Mouse (Mus musculus) mature B cell (primary cell): ENCODE measurements around the gene Olfr291.

Experiments
- in situ Hi-C: fragments of 300-500 bp; cut with MboI; formaldehyde crosslinking; loops from 2 replicates; pipeline ENCODE4 v1.14.3; 2019

Gene Olfr291

GRCm38 (mm10) chr7:84853253-84853652, at the start of gene Olfr291:
TSS of gene Olfr291 (plus strand) at chr7:84853553.
- in situ Hi-C loops = no loop called here

GRCm38 (mm10) chr7:84805224-84805623, 48.1 kb upstream of the Olfr291 start:
- in situ Hi-C loops = no loop called here

GRCm38 (mm10) chr7:84806159-84806558, 47.2 kb upstream of the Olfr291 start:
- in situ Hi-C loops = no loop called here

GRCm38 (mm10) chr7:84884530-84884929, 31.2 kb downstream of the Olfr291 start:
- in situ Hi-C loops = no loop called here
